Mouse (Mus musculus): Measurements from ENCODE around the gene Slitrk2.

Gene Slitrk2

DNA sequence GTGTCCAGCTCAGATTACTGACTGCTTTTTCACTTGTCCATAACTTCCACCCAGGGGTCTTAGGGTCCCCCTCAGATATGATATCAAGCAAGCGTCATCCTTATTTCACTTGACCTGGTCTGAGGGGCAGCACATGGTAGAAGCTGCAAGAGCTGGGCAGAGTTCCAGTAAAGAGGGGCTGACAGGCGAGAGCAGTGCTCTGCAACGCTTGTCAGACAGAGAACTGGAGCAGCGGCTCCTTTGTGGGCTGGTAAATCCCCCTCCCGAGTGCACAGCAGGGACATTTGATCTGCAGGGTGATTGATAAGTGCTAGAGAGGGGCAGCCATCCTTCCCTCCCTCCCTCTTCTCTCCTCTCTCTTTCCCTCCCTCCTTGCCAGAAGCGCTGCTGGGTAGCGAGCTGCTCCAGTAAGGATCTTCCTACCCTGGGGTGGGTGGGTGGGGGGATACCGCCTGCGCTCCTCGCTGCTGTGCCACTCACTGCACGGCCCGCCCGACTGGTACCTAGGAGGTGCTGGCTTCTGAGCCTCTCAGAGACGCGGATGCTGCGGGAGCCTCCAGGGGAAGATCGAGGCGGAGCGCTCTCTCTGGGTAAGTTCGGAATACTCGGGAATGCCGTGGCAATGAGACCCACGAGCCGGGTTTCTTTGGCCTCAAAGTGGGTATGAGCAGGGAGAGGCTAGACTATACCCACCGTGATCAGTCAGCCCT, at the start of gene Slitrk2:
Gene Slitrk2, plus strand, starts transcription at position 408 of the 710 bp plus-strand sequence.
- DNase-seq (ENCODE audit: extremely low spot score, low read depth, low spot score), result no peak

DNA sequence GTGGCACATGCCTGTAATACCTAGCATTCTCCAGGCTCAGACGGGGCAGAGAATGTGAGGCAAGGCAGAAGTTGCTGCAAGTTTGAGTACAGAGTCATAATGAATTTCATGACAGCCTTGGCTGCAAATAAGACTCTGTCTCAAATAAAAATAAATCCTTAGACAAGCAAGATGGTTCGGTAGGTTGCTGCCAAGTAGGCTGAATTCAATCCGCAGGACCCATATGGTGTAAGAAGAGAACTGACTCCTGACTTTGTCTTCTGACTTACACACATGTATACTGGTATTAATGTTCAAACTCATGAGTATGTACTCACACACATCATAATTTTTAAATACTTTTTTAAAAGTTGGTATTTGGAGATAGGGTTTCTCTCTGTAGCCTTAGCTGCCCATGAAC, 43.6 kb upstream of the Slitrk2 start:
- no peak for DNase-seq (ENCODE audit: extremely low spot score, low read depth, low spot score)

DNA sequence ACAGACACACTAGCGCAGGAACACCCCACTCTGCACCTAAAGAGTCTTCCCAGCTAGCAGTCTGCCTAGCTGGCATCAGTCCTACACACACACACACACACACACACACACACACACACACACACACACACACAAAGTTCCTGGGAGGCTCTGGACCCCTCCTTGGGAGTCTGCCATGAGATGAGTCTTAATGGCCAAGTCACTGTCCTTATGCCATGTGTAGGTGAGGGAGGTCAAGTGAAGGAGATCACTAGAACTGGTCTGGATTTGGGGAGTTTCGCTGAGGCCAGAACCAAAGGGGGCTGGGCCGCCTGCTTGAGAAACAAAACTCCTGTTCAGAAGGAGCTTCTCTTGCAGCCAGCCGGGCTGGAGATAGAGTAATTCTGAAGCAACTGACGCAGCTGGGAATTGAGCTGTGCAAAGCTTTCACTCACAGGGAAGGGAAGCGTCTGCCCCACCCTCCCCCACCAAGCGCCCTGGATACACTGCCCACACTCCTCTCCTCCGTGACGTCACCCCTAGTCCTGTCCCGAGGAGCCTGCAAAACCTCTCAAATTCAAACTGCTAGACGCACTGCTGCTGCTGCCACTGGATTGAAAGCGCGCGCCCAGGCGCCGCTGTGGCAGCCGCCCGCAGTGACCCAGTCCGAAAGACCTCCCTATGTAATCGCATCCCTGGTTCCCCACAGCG, 3.5 kb downstream of the Slitrk2 start:
- DNase-seq (ENCODE audit: extremely low spot score, low read depth, low spot score), result no peak

- no peak for DNase-seq (ENCODE audit: extremely low spot score, low read depth, low spot score)
Measured at GRCm38 (mm10) chrX:66657365-66657764, 8.2 kb downstream of the Slitrk2 start.

DNA sequence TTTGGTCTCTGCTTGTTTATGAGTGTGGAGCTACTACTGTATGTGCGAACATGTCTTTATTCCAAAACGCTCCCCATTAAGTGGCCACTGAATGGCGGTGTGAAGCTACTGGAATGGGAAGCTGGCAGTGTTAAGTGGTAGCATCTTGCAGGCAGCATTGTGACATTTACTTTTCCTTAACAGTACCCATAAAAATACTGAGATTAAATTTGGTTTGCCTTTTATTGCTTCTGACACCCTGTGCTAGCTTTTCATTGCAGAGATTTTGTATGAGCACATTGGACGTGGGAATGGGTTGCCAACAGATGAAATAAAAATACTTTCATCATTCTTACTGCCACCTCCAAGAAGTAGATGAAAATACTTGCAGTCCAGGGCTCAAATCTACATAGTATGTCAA, 27.8 kb downstream of the Slitrk2 start:
- DNase-seq (ENCODE audit: extremely low spot score, low read depth, low spot score), result no peak

DNA sequence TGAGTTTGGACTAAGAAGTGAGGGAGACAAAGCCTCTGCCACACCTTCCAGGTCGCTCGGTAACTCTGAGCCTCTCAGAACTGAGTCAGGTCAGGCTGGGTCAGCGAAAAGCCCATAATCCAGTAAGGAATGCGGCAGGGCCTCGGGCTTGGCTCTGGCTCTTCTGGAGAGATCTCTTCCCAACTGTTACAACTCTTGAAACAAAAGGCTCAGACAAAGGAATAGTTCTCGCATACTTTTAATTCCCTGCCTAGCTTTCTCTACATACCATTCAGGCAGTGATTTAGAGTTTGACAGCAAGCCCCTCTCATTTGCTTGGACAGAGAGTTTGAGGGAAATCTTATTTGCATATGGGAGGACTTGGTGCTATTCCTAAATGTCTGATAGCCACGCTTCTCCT, 29.5 kb downstream of the Slitrk2 start:
- DNase-seq (ENCODE audit: extremely low spot score, low read depth, low spot score), result no peak
